Mouse (Mus musculus): ENCODE measurements around the gene H2-Eb1.

H2-Eb1 gene

DNA sequence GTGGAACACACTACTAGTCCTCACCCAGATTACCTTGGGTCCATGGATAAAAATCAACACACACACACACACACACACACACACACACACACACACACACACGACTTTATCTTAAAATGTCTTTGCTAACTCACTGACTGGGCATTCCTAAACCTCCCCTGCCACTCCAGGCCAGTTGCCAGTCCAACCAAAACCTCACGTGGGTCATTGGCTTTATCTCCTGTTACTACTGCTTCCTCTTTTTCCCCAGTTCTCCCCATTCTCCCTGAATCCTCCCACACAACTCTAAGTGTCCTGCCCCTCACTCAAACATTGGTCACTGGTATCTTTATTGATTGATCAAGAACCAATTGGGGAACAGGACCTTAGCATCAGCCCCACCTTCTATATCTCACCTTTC lies 11.6 kb downstream of the H2-Eb1 start:
- no peak for DNase-seq

DNA sequence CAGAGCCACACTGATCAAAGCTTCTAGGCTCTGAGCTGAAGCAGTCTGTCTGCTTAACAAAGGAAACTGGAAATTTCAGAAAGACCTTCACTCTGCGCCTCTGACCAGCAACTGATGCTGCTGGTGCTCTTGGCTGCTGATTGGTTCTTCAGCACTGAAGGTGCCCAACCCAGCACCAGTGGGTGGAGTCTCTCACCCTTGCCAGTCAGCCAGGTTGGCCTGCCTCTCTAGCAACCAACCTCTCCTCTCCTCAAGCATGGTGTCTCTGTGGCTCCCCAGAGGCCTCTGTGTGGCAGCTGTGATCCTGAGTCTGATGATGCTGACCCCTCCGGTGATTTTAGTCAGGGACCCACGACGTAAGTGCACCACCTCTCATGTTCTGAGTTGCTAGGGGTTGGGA lies 19.8 kb downstream of the H2-Eb1 start, which contains the start of gene H2-Eb2:
TSS of gene H2-Eb2 (plus strand) at position 230 of the 400 bp plus-strand sequence.
- peak; percentile 56 for DNase-seq

DNA sequence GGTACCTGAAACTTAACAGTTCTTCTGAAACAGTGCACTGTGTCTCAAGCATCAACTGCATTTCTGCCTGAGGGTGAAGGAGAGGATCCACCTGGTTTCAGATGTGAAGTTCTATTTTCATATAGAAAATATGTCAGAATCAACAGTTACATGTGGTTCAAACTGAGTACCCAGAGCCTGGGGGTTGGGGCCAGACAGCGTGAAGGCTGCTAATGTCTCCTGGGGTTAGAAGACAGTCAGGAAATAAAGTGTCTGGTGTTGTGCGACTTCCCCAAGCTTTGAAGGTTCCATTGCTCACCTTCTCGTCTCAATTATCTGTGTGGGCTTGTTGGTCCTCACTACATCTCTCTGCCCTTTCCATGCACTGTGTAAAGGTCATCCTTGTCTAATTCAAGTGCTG lies 20.7 kb downstream of the H2-Eb1 start:
- DNase-seq = no peak

DNA sequence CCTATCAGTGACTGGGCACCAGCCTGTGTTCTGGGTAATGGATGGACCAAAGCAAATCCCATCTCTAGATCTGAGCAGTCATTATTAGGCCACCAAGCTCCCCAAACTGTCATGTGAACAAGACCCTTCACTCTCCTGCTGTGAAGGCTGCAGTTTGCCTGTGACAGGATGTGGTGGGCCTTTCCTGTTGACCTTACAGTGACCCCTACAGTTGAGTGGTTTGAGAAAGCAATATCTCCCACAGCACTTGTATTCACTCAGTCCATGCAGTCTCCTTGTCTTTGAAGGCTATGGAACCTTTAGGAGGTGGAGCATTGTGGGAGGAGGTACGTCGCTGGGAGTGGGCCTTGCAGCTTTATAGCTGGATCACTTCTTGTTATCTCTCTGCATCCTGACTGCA lies 24.1 kb downstream of the H2-Eb1 start:
- no peak for DNase-seq

DNA sequence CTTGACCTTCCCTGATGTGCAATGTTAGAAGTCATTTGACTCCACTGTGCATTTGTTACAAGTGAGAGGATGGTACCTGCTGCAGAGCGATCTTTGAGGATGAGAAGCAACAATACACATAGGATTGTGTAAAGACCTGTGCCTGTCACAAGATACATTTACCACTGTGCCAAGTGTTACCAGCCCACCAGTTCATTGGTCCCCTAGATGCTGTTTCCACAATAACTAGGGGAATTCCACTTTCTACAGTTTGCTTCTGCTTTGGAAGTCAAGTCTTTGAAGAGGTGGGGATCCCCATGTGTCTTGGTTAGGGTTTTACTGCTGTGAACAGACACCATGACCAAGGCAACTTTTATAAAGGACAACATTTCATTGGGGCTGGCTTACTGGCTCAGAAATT lies 25.5 kb downstream of the H2-Eb1 start:
- no peak for DNase-seq

DNA sequence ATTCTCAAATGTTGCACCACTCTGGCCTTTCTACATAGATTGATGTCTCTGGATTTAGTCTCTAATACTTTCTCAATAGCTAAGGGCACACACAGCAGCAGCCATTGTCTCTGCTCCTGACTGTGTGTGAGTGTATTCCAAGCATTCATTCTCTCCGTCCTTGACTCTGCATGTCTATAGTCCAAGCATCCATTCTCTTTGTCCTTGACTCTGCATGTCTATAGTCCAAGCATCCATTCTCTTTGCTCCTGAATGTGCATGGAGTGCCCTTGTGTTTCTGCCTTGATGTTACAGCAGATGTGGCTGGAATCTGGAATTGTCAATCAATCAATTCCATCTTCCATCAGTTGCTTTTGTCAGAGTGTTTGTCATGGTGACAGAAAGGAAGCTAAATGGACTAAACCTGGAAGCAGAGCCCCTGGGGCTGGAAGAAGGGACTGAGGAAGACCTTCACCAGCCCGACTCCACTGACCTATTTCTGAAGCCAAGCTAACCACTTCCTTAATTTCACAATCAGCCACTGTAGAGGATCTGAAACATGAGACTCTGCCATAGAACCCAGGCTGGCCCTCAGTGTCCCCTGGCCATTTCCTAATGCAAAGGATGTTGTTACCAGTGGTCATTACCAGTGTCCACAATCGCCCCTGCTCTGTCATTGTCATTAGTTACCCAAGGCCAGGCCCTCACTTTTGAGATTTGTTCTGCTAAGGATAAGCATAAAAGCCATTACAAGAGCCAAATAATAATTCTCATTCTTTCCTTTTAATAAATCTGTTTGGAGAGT lies 35.1 kb downstream of the H2-Eb1 start:
- peak; percentile 38 for DNase-seq

DNA sequence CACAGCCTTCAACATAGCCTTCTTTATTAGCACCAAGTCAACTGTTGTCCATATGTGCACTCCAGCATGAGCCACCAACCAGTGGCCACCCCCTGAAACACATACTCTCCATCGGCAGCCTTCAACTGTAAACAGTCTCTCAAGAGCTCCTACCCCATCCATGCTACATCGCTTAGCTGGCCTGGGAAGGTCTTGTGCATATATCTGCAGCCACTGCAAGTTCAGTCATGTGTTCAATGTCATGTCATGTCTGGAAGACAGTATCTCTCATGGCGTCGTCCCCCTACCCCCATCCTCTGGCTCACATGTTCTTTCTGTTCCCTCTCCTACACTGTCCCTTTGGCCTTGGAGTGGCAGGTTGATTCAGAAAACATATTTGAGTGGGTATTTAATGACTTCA lies 39.2 kb downstream of the H2-Eb1 start:
- DNase-seq = no peak

DNA sequence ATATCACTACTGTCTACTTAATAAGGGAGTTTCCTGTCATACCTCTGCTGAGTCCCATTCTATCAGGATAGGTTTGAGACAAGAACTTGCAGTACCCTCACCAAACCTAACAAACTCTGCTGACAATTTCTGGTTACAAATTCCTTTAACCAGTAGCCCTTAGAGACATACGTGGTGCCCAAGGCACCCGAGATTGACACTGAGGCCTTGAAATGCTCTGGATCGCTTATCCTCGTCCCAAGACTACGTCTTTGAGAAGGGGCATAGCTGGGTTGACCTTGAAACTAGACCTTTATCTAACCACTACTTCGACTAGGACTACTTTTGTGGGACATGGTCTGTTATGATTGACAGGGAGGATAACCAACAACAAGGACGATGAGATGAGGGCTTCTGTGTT lies 39.8 kb downstream of the H2-Eb1 start:
- DNase-seq = no peak

DNA sequence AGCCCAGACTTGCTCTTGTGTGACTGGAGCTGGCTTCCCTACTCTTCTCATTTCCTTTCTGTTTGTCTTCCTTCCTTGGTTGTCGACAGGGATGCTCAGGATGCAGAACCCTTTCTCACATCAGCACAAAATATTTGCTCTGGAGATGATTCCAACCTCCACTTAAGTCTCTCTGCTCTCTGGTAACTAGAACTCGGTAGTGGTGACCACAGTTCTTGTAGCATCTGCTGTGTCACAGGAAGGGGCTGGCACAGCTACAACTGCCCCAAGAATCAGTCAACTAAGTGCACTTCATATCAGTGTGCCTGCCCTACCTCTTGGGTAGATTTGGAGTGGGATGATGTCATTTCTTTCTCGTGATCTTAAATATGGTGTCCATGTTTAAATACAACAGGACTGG lies 40.4 kb downstream of the H2-Eb1 start:
- DNase-seq = peak; percentile 42

DNA sequence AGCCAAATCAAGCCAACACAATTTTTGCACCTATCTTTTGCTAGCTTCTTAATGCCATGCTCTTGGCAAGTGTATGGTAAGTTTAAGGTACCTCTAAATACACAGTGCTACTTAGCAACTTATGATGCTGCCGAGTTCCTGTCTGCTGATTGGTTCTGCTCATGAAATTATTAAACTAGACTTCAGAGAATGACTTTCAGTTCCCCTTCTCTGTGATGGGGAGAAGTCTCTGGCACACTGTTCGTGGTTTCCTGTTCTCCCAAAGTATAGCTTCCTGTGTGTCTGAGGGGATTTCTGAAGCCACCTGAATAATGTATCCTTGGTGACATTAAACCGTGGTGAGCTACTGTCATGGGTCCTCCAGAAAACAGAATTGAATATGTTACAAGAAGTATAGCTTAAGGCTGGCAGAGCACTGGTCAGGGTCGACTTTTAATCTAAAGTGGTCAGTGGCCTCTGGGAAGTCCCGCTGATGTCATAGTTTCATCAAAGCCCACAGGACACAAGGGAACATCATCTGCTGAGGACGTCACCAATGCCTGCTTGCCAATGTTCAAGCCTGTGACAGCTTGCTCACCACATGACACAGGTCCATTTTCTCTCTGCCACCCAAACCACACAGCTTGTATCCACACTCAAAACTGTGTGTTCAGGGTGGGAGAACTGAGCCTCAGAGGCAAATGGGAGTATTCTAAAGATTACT lies 42.1 kb downstream of the H2-Eb1 start:
- DNase-seq = peak; percentile 95

DNA sequence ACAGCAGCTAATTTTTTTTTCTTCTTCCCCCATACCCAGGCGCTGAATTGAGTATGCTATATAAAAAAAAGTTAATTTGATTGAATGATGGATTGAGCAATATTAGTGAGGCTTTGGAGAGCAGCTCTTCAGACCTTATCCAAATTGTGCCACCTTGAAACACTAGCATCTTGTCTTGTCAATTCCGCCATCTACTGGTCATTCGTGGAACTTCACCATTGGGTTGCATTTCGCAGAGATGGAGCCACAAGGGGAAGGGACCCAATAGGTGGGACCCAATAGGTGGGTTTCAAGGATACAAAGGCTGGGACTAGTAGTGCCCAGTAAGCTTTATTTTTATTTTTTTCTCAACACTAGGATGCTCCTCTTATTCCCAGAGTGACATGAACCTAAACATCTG lies 43.8 kb downstream of the H2-Eb1 start:
- peak; percentile 92 for DNase-seq

DNA sequence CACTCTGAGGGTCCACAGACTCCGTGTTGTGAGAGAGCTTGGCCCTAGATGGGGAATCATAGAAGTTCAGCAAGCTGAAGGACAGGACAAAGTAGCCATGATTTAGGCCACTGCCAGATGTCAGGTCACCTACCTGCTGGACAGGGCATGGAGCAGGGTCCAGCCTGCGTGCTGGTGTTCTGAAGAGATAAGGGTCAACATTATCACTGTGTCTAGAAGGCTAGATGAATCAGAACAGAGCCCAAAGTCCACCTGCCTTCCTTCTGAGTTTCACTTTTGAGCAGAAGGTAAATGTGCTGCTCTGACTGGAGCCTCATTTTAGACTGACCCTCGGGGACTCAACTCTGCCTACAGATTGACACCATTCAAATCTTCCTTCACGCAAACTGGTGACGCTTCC lies 48.9 kb downstream of the H2-Eb1 start, which contains the start of gene Btnl2:
TSS of gene Btnl2 (plus strand) at position 284 of the 400 bp plus-strand sequence.
- DNase-seq = no peak

DNA sequence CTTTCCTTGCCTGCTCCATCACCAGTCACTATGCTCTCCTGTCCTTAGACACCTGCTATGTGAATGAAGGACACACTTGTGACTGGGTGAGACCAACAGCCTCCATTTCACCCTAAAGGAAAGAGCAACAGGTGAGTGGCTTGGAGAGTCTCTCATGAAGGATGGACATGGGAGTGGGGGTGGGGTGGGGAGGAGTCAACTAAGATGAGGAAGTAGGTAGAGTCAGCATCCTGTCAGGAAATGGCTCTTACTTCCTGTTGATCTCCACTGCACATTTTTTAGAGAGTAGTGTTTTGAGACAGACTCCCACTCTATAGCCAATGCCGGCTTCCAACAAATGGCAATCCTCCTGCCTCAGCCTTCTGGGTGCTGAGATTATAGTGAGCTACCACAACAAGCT lies 49.3 kb downstream of the H2-Eb1 start:
- DNase-seq = peak; percentile 38

DNA sequence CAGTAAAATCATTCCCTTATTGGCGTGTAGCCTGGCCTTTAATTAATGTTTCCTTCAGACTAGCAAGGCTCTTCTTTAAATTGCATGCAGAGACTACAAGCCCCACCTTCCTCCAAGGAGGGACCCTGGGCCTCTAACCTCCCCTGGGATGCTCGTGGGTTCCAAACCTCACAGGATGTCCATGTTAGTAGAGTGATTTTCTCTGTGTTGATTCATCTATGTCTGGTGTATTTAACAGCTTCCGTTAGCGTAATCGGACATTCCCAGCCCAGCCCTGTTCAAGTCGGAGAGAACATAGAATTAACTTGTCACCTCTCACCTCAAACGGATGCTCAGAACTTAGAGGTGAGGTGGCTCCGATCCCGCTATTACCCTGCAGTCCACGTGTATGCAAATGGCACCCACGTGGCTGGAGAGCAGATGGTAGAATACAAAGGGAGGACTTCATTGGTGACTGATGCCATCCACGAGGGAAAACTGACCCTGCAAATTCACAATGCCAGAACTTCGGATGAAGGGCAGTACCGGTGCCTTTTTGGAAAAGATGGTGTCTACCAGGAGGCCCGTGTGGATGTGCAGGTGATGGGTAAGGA lies 57.4 kb downstream of the H2-Eb1 start:
- no peak for DNase-seq

DNA sequence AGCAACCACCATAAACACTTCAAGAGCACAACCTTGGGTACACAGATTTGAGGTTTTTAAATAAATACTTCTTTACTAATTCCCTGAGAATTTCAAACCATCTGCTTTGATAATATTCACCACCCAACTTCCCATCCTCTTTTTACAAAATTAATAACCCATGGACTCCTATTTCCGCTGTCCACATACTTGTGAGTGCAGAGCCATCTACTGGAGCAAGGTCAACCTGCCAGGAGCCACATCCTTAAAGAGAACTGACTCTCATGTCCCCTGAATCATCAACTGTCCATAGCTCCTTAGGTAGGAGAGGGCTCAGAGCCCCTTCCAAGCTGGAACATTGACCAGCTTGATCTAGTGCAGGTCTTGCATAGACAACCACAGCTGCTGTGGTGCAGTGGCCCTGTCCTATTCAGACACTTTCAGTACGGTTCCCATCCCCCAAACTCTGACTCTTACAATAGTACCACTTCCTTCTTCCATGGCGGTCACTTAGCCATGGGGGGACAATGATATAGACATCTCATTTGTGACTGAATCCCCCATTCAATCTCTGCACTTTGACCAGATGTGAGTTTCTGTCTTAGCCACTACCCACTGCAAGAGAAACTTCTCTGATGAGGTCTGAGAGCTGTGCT lies 58.1 kb downstream of the H2-Eb1 start:
- DNase-seq = no peak

DNA sequence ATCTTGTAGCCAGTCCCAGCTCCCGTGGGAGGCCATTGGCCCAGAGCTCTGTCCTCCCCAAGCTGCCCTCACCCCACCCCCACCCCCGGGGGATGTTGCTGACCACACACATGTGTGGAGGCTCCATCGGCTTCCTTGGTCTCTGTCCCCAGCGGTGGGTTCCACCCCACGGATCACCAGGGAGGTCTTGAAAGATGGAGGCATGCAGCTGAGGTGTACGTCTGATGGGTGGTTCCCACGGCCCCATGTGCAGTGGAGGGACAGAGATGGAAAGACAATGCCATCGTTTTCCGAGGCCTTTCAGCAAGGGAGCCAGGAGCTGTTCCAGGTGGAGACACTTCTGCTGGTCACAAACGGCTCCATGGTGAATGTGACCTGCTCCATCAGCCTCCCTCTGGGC lies 59.4 kb downstream of the H2-Eb1 start:
- DNase-seq = no peak
